Mouse (Mus musculus) cortical plate, adult 2 months (tissue): Measurements from ENCODE around the gene Pcgf1.

Source experiments
- CTCF ChIP-seq: fragments of 200-500 bp; IDR thresholded peaks from 2 replicates; pipeline ENCODE4 v1.5.1; 2011; ENCODE audit warnings: mild to moderate bottlenecking, control low read depth, low read length; ENCODE audit not compliant: insufficient read depth; ENCODE audit errors: extremely low read depth
- POLR2A ChIP-seq: fragments of 200-500 bp; IDR thresholded peaks from 2 replicates; pipeline ENCODE4 v1.6.1; 2011; ENCODE audit warnings: mild to moderate bottlenecking, low read length, control low read depth; ENCODE audit not compliant: insufficient read depth; ENCODE audit errors: extremely low read depth

- TF ChIP-seq CTCF (no peak), POLR2A (no peak)
These were observed 18.3 kb downstream of the Pcgf1 start for GRCm38 (mm10) chr6:83095968-83096367.
